Mouse (Mus musculus) midbrain, postnatal 0 days (tissue): ENCODE measurements at regions not wholly inside any gene's neighbourhood (a gene's known extent, or its start where the extent isn't known, plus 50 kb on each side); places are given as distances from the start of the nearest gene placed in this dataset.

Source experiments
- ATAC-seq: fragments of 200-750 bp; cut with Nextera tagmentation; 2 replicates; pipeline ENCODE4 v1.8.0; 2017; ENCODE audit warnings: moderate number of reproducible peaks, mild to moderate bottlenecking, moderate TSS enrichment, moderate library complexity; ENCODE audit not compliant: low FRiP score
- DNase-seq: peaks from one replicate; pipeline ENCODE4 v3.0.0-alpha.2; 2015; ENCODE audit warnings: low spot score
- H3K27ac ChIP-seq: fragments of 300-500 bp; sonication (generic); 2 replicates; pipeline ENCODE4 v1.5.1; 2014; ENCODE audit warnings: low read depth, mild to moderate bottlenecking, low read length, mixed read lengths
- H3K27me3 ChIP-seq: fragments of 300-500 bp; sonication (generic); 2 replicates; pipeline ENCODE4 v1.6.1; 2014; ENCODE audit warnings: low read length, control low read depth, mixed read lengths; ENCODE audit not compliant: insufficient read depth
- H3K36me3 ChIP-seq: fragments of 300-500 bp; sonication (generic); 2 replicates; pipeline ENCODE4 v1.6.1; 2014; ENCODE audit warnings: low read length, control low read depth, mixed read lengths; ENCODE audit not compliant: insufficient read depth
- H3K4me1 ChIP-seq: fragments of 300-500 bp; sonication (generic); 2 replicates; pipeline ENCODE4 v1.6.1; 2014; ENCODE audit warnings: mild to moderate bottlenecking, control low read depth, antibody characterized with exemption, low read length, mixed read lengths; ENCODE audit not compliant: insufficient read depth
- H3K4me2 ChIP-seq: fragments of 300-500 bp; sonication (generic); 2 replicates; pipeline ENCODE4 v1.6.1; 2014; ENCODE audit warnings: low read depth, mild to moderate bottlenecking, low read length, mixed read lengths; ENCODE audit not compliant: poor library complexity, severe bottlenecking
- H3K4me3 ChIP-seq: fragments of 300-500 bp; sonication (generic); 2 replicates; pipeline ENCODE4 v1.5.1; 2014; ENCODE audit warnings: low read depth, mild to moderate bottlenecking, low read length, moderate library complexity
- H3K9ac ChIP-seq: fragments of 300-500 bp; sonication (generic); replicated peaks from 2 replicates; pipeline ENCODE4 v1.6.1; 2014; ENCODE audit warnings: mild to moderate bottlenecking, low read length, moderate library complexity, mixed read lengths; ENCODE audit not compliant: poor library complexity, severe bottlenecking
- H3K9me3 ChIP-seq: fragments of 300-500 bp; sonication (generic); 2 replicates; pipeline ENCODE4 v1.6.1; 2016; ENCODE audit warnings: low read length, control low read depth
- CTCF ChIP-seq: IDR thresholded peaks from 2 replicates; pipeline ENCODE4 v1.5.1; 2016; ENCODE audit warnings: antibody characterized with exemption, mild to moderate bottlenecking
- WGBS: fragments of 180-500 bp; shearing (Covaris S2); extraction: QIAGEN DNeasy Blood & Tissue Kit; methylation state at CpG from one replicate; pipeline ENCODE4 v1.1.7; 2014; 5-methylcytosine and 5-hydroxymethylcytosine counted together

- Histone ChIP-seq H3K9me3 (no peaks in the 10 kb centered on the region), H3K27ac (no peak overlapping the region), H3K4me3 (no peak overlapping the region), H3K4me1 (no peaks in the 10 kb centered on the region), H3K4me2 (no peak overlapping the region), H3K36me3 (no peaks in the 10 kb centered on the region), H3K9ac (no peak overlapping the region), H3K27me3 (0 out of 2 replicates have a peak, but pooled peaks cover 5% of the 10 kb centered on the region)
- TF ChIP-seq CTCF = no peak
- DNase-seq = no peak
- no peak for ATAC-seq
- 42% methylated on average over 7 of the region's 7 CpGs for WGBS
Observed at GRCm38 (mm10) chr4:9115874-9116273, 877.0 kb upstream of the Car8 start.

GRCm38 (mm10) chr4:9113982-9114381, 875.1 kb upstream of the Car8 start:
- no peak for ATAC-seq
- Histone ChIP-seq H3K4me2 (no peak overlapping the region), H3K4me3 (no peak overlapping the region), H3K9me3 (no peaks in the 10 kb centered on the region), H3K9ac (no peak overlapping the region), H3K27me3 (0 out of 2 replicates have a peak, but pooled peaks cover 5% of the 10 kb centered on the region), H3K27ac (no peak overlapping the region), H3K36me3 (no peaks in the 10 kb centered on the region), H3K4me1 (no peaks in the 10 kb centered on the region)
- no peak for TF ChIP-seq CTCF
- 90% methylated on average over 5 of the region's 5 CpGs for WGBS
- no peak for DNase-seq

GRCm38 (mm10) chr4:9110355-9110754, 871.5 kb upstream of the Car8 start:
- Histone ChIP-seq H3K4me2 (no peak overlapping the region), H3K4me1 (no peaks in the 10 kb centered on the region), H3K9me3 (no peaks in the 10 kb centered on the region), H3K4me3 (no peak overlapping the region), H3K9ac (no peak overlapping the region), H3K27me3 (0 out of 2 replicates have a peak, but pooled peaks cover 3% of the 10 kb centered on the region), H3K36me3 (no peaks in the 10 kb centered on the region), H3K27ac (no peak overlapping the region)
- TF ChIP-seq CTCF = no peak
- DNase-seq = no peak
- ATAC-seq = no peak
- 83% methylated on average over 7 of the region's 7 CpGs for WGBS

- Histone ChIP-seq H3K4me3 (no peak overlapping the region), H3K9ac (no peak overlapping the region), H3K36me3 (no peaks in the 10 kb centered on the region), H3K9me3 (no peaks in the 10 kb centered on the region), H3K27me3 (no peaks in the 10 kb centered on the region), H3K4me1 (no peaks in the 10 kb centered on the region), H3K4me2 (no peak overlapping the region), H3K27ac (no peak overlapping the region)
- WGBS = 90% methylated on average over 14 of the region's 14 CpGs
- no peak for TF ChIP-seq CTCF
- ATAC-seq (no peak), DNase-seq (no peak)
Observed at GRCm38 (mm10) chr4:9107295-9107694, 868.5 kb upstream of the Car8 start.

- Histone ChIP-seq H3K4me3 (no peak overlapping the region), H3K9ac (no peak overlapping the region), H3K4me2 (no peak overlapping the region), H3K9me3 (no peaks in the 10 kb centered on the region), H3K27me3 (no peaks in the 10 kb centered on the region), H3K36me3 (no peaks in the 10 kb centered on the region), H3K27ac (no peak overlapping the region), H3K4me1 (no peaks in the 10 kb centered on the region)
- ATAC-seq = no peak
- TF ChIP-seq CTCF = no peak
- WGBS = 92% methylated on average over 9 of the region's 9 CpGs
- DNase-seq = no peak
Observed at GRCm38 (mm10) chr4:9106778-9107177, 867.9 kb upstream of the Car8 start.

GRCm38 (mm10) chr4:9104657-9105056, 865.8 kb upstream of the Car8 start:
- DNase-seq (no peak), ATAC-seq (no peak)
- no peak for TF ChIP-seq CTCF
- Histone ChIP-seq H3K9ac (no peak overlapping the region), H3K36me3 (no peaks in the 10 kb centered on the region), H3K4me1 (no peaks in the 10 kb centered on the region), H3K4me3 (no peak overlapping the region), H3K9me3 (no peaks in the 10 kb centered on the region), H3K27ac (no peak overlapping the region), H3K4me2 (no peak overlapping the region), H3K27me3 (no peaks in the 10 kb centered on the region)
- WGBS = 26% methylated on average over 6 of the region's 6 CpGs

GRCm38 (mm10) chr4:9103958-9104357, 865.1 kb upstream of the Car8 start:
- Histone ChIP-seq H3K4me2 (no peak overlapping the region), H3K36me3 (no peaks in the 10 kb centered on the region), H3K9me3 (no peaks in the 10 kb centered on the region), H3K27ac (no peak overlapping the region), H3K4me3 (no peak overlapping the region), H3K4me1 (no peaks in the 10 kb centered on the region), H3K27me3 (no peaks in the 10 kb centered on the region), H3K9ac (no peak overlapping the region)
- ATAC-seq (no peak), DNase-seq (no peak)
- 69% methylated on average over 8 of the region's 8 CpGs for WGBS
- TF ChIP-seq CTCF = no peak
